Mouse (Mus musculus): Measurements from ENCODE around the gene Pars2. TPM values are rescaled to one million over a fixed set of nuclear protein-coding genes. Genes with fewer than 3 reads are reported as not detected.
A peak's percentile ranks its signal among the peaks of the same experiment; 100 is the strongest.

Pars2 gene
- polyA plus RNA-seq, 1 experiment from 2014 or later, result 11.8 TPM

GRCm38 (mm10) chr4:106647137-106647536 lies 3.7 kb upstream of the Pars2 start:
- DNase-seq (ENCODE audit: low spot score) (peak; percentile 50), ATAC-seq (replicated peaks; ENCODE audit: low FRiP score, low read depth) (peak; percentile 27; the same call in 1 of the 2 replicates)
- H3K27me3 ChIP-seq (ENCODE audit: insufficient read depth, low read length), result no peaks in the 10 kb centered on the region
- H3K4me3 ChIP-seq (replicated peaks; ENCODE audit: low read depth, low read length), result no peak overlapping the region
- no peak overlapping the region for H3K27ac ChIP-seq
- no peaks in the 10 kb centered on the region for H3K9me3 ChIP-seq (replicated peaks; ENCODE audit: low read length)
- 45% methylated on average over 6 of the region's 6 CpGs for WGBS
- H3K36me3 ChIP-seq (ENCODE audit: insufficient read depth, low read length), result no peaks in the 10 kb centered on the region
- no peak for TF ChIP-seq CTCF (IDR thresholded peaks at IDR 0.05; ENCODE audit: low read depth)
- H3K4me1 ChIP-seq (replicated peaks; ENCODE audit: insufficient read depth, low read length), result peaks cover 35% of the 10 kb centered on the region
- H3K9ac ChIP-seq (ENCODE audit: low read depth, low read length), result no peak overlapping the region
- no peak overlapping the region for H3K4me2 ChIP-seq (ENCODE audit: low read length)

GRCm38 (mm10) chr4:106652546-106652945 lies 1.7 kb downstream of the Pars2 start:
- no peaks in the 10 kb centered on the region for H3K9me3 ChIP-seq (replicated peaks; ENCODE audit: low read length)
- DNase-seq (ENCODE audit: low spot score) (no peak), ATAC-seq (replicated peaks; ENCODE audit: low FRiP score, low read depth) (no peak)
- H3K27me3 ChIP-seq (ENCODE audit: insufficient read depth, low read length), result no peaks in the 10 kb centered on the region
- no peak for TF ChIP-seq CTCF (IDR thresholded peaks at IDR 0.05; ENCODE audit: low read depth)
- H3K27ac ChIP-seq, result no peak overlapping the region
- no peak overlapping the region for H3K4me3 ChIP-seq (replicated peaks; ENCODE audit: low read depth, low read length)
- WGBS, result 90% methylated on average over 3 of the region's 3 CpGs
- H3K36me3 ChIP-seq (ENCODE audit: insufficient read depth, low read length), result no peaks in the 10 kb centered on the region
- no peak overlapping the region for H3K4me2 ChIP-seq (ENCODE audit: low read length)
- H3K4me1 ChIP-seq (replicated peaks; ENCODE audit: insufficient read depth, low read length), result peaks cover 13% of the 10 kb centered on the region; the same call in 1 of the 2 replicates
- no peak overlapping the region for H3K9ac ChIP-seq (ENCODE audit: low read depth, low read length)

DNA sequence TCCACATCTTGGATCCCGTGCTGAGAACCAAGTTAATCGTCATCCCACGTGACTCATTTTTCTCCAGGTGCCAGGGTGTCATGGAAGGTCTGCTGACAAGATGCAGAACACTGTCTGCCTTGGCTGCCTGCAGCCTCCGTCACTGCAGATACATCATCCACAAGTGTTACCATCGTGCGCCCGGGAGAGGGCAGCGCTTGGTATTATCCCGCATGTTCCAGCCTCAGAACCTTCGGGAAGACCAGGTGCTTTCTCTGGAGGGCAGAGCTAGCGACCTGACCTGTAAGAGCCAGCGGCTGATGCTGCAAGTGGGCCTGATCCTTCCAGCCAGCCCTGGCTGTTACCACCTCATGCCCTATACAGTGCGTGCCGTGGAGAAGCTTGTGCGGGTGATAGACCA lies 2.2 kb downstream of the Pars2 start:
- WGBS, result 90% methylated on average over 15 of the region's 15 CpGs
- H3K4me3 ChIP-seq (replicated peaks; ENCODE audit: low read depth, low read length), result no peak overlapping the region
- no peaks in the 10 kb centered on the region for H3K9me3 ChIP-seq (replicated peaks; ENCODE audit: low read length)
- H3K27me3 ChIP-seq (ENCODE audit: insufficient read depth, low read length), result no peaks in the 10 kb centered on the region
- H3K36me3 ChIP-seq (ENCODE audit: insufficient read depth, low read length), result no peaks in the 10 kb centered on the region
- H3K9ac ChIP-seq (ENCODE audit: low read depth, low read length), result no peak overlapping the region
- no peak for TF ChIP-seq CTCF (IDR thresholded peaks at IDR 0.05; ENCODE audit: low read depth)
- ATAC-seq (replicated peaks; ENCODE audit: low FRiP score, low read depth) (no peak), DNase-seq (ENCODE audit: low spot score) (no peak)
- peaks cover 13% of the 10 kb centered on the region; the same call in 1 of the 2 replicates for H3K4me1 ChIP-seq (replicated peaks; ENCODE audit: insufficient read depth, low read length)
- no peak overlapping the region for H3K4me2 ChIP-seq (ENCODE audit: low read length)
- H3K27ac ChIP-seq, result no peak overlapping the region

- no peak for TF ChIP-seq CTCF (IDR thresholded peaks at IDR 0.05; ENCODE audit: low read depth)
- 25% methylated on average over 10 of the region's 10 CpGs for WGBS
- H3K9me3 ChIP-seq (replicated peaks; ENCODE audit: low read length), result no peaks in the 10 kb centered on the region
- no peak overlapping the region for H3K4me3 ChIP-seq (replicated peaks; ENCODE audit: low read depth, low read length)
- no peak overlapping the region for H3K9ac ChIP-seq (ENCODE audit: low read depth, low read length)
- no peaks in the 10 kb centered on the region for H3K27me3 ChIP-seq (ENCODE audit: insufficient read depth, low read length)
- ATAC-seq (replicated peaks; ENCODE audit: low FRiP score, low read depth) (no peak), DNase-seq (ENCODE audit: low spot score) (peak; percentile 65)
- no peak overlapping the region for H3K27ac ChIP-seq
- H3K4me1 ChIP-seq (replicated peaks; ENCODE audit: insufficient read depth, low read length), result peaks cover 10% of the 10 kb centered on the region; the same call in 1 of the 2 replicates
- no peak overlapping the region for H3K4me2 ChIP-seq (ENCODE audit: low read length)
- H3K36me3 ChIP-seq (ENCODE audit: insufficient read depth, low read length), result peaks cover 18% of the 10 kb centered on the region
Measured at GRCm38 (mm10) chr4:106655681-106656080, 4.8 kb downstream of the Pars2 start.

- H3K27ac ChIP-seq, result no peak overlapping the region
- no peak overlapping the region for H3K4me3 ChIP-seq (replicated peaks; ENCODE audit: low read depth, low read length)
- no peak for ATAC-seq (replicated peaks; ENCODE audit: low FRiP score, low read depth)
- H3K9me3 ChIP-seq (replicated peaks; ENCODE audit: low read length), result no peaks in the 10 kb centered on the region
- H3K36me3 ChIP-seq (ENCODE audit: insufficient read depth, low read length), result peaks cover 89% of the 10 kb centered on the region
- H3K4me2 ChIP-seq (ENCODE audit: low read length), result no peak overlapping the region
- no peak for DNase-seq (ENCODE audit: low spot score)
- WGBS, result 87% methylated on average over 5 of the region's 5 CpGs
- no peaks in the 10 kb centered on the region for H3K27me3 ChIP-seq (ENCODE audit: insufficient read depth, low read length)
- H3K4me1 ChIP-seq (replicated peaks; ENCODE audit: insufficient read depth, low read length), result no peaks in the 10 kb centered on the region
- no peak overlapping the region for H3K9ac ChIP-seq (ENCODE audit: low read depth, low read length)
- TF ChIP-seq CTCF (IDR thresholded peaks at IDR 0.05; ENCODE audit: low read depth), result no peak
Measured at GRCm38 (mm10) chr4:106663956-106664470, 13.1 kb downstream of the Pars2 start.

DNA sequence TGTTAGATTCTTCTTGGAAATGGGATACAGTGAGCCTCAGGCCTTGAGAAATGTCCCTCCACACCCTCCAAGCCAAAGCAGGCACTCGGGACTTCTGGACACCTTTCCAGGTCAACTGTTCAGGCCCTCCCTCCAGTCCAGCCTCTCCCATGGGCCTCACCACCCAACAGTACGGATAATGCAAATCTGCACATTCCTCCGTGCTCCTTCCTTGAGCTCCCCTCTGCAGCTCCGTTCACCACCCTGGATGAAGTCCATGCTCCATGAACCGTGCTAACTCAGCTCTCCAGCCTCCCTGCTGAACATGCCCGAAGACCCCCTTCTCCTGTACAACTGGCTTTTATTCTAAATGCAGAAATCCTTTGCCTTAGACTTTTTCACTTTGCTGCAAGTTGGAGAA lies 13.8 kb downstream of the Pars2 start:
- ATAC-seq (replicated peaks; ENCODE audit: low FRiP score, low read depth) (peak; percentile 50; the same call in 1 of the 2 replicates), DNase-seq (ENCODE audit: low spot score) (no peak)
- no peak overlapping the region for H3K4me3 ChIP-seq (replicated peaks; ENCODE audit: low read depth, low read length)
- H3K9me3 ChIP-seq (replicated peaks; ENCODE audit: low read length), result no peaks in the 10 kb centered on the region
- no peak overlapping the region for H3K4me2 ChIP-seq (ENCODE audit: low read length)
- no peaks in the 10 kb centered on the region for H3K27me3 ChIP-seq (ENCODE audit: insufficient read depth, low read length)
- no peak overlapping the region for H3K9ac ChIP-seq (ENCODE audit: low read depth, low read length)
- TF ChIP-seq CTCF (IDR thresholded peaks at IDR 0.05; ENCODE audit: low read depth), result no peak
- no peak overlapping the region for H3K27ac ChIP-seq
- H3K4me1 ChIP-seq (replicated peaks; ENCODE audit: insufficient read depth, low read length), result no peaks in the 10 kb centered on the region
- peaks cover 89% of the 10 kb centered on the region for H3K36me3 ChIP-seq (ENCODE audit: insufficient read depth, low read length)
- WGBS, result 72% methylated on average over 6 of the region's 6 CpGs

DNA sequence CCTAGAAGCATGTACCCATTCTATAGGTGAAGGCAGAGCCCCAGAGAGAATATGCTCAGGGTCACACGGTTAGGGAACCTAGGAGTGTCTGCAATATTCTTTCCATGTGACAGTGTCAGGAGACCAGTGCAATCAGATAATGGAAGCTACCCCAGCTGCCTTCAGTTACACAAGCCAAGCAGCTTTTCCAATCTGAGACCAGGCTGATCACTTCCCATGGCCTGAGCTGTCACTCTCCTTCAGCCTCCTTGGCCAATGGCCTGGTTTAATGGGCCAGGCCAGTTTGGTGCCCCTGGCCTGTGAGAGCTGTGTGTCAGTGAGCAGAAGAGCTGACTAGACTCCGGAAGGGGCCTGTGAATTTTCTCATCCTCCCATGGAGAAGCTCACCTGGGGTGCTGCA lies 14.4 kb downstream of the Pars2 start:
- peaks cover 90% of the 10 kb centered on the region for H3K36me3 ChIP-seq (ENCODE audit: insufficient read depth, low read length)
- no peaks in the 10 kb centered on the region for H3K9me3 ChIP-seq (replicated peaks; ENCODE audit: low read length)
- no peak for TF ChIP-seq CTCF (IDR thresholded peaks at IDR 0.05; ENCODE audit: low read depth)
- peak overlapping the region; percentile 57 for H3K27ac ChIP-seq
- DNase-seq (ENCODE audit: low spot score) (no peak), ATAC-seq (replicated peaks; ENCODE audit: low FRiP score, low read depth) (no peak)
- no peak overlapping the region for H3K4me3 ChIP-seq (replicated peaks; ENCODE audit: low read depth, low read length)
- no peaks in the 10 kb centered on the region for H3K4me1 ChIP-seq (replicated peaks; ENCODE audit: insufficient read depth, low read length)
- WGBS, result 89% methylated on average over 2 of the region's 2 CpGs
- H3K9ac ChIP-seq (ENCODE audit: low read depth, low read length), result no peak overlapping the region
- H3K4me2 ChIP-seq (ENCODE audit: low read length), result no peak overlapping the region
- H3K27me3 ChIP-seq (ENCODE audit: insufficient read depth, low read length), result no peaks in the 10 kb centered on the region

Measured in kidney, postnatal 0 days (tissue).